Mouse (Mus musculus) embryonic facial prominence, embryonic 15.5 days (tissue): Measurements from ENCODE around the gene Ciapin1. TPM values are rescaled to one million over a fixed set of nuclear protein-coding genes. Genes with fewer than 3 reads are reported as not detected.
A peak's percentile ranks its signal among the peaks of the same experiment; 100 is the strongest.

Source experiments
- ATAC-seq: fragments of 200-750 bp; cut with Nextera tagmentation; 2 replicates; pipeline ENCODE4 v1.8.0; 2017; ENCODE audit warnings: low read depth, moderate TSS enrichment; ENCODE audit not compliant: insufficient number of reproducible peaks, low FRiP score, low TSS enrichment
- H3K27ac ChIP-seq: fragments of 300-500 bp; sonication (generic); replicated peaks from 2 replicates; pipeline ENCODE4 v1.5.1; 2015; ENCODE audit warnings: mild to moderate bottlenecking, inconsistent platforms
- H3K27me3 ChIP-seq: fragments of 300-500 bp; sonication (generic); 2 replicates; pipeline ENCODE4 v1.6.1; 2015; ENCODE audit warnings: inconsistent platforms
- H3K36me3 ChIP-seq: fragments of 300-500 bp; sonication (generic); 2 replicates; pipeline ENCODE4 v1.6.1; 2015; ENCODE audit warnings: mild to moderate bottlenecking, inconsistent platforms
- H3K4me1 ChIP-seq: fragments of 300-500 bp; sonication (generic); 2 replicates; pipeline ENCODE4 v1.6.1; 2015; ENCODE audit warnings: inconsistent platforms
- H3K4me2 ChIP-seq: fragments of 300-500 bp; sonication (generic); replicated peaks from 2 replicates; pipeline ENCODE4 v1.6.1; 2015; ENCODE audit warnings: mild to moderate bottlenecking, inconsistent platforms
- H3K4me3 ChIP-seq: fragments of 300-500 bp; sonication (generic); replicated peaks from 2 replicates; pipeline ENCODE4 v1.5.1; 2015; ENCODE audit warnings: mild to moderate bottlenecking, inconsistent platforms
- H3K9ac ChIP-seq: fragments of 300-500 bp; sonication (generic); 2 replicates; pipeline ENCODE4 v1.6.1; 2015; ENCODE audit warnings: inconsistent platforms
- H3K9me3 ChIP-seq: fragments of 300-500 bp; sonication (generic); replicated peaks from 2 replicates; pipeline ENCODE4 v1.6.1; 2016; ENCODE audit warnings: inconsistent platforms
- WGBS: fragments of 180-500 bp; shearing (Covaris S2); methylation state at CpG from one replicate; pipeline ENCODE4 v1.1.7; 2015; 5-methylcytosine and 5-hydroxymethylcytosine counted together
- polyA plus RNA-seq: library from polyadenylated mRNA; unstranded; fragments of >200 nt; fragmentation: Nextera tagmentation; extraction: Ambion mirVana; gene quantifications from 2 replicates; pipeline ENCODE4 v1.2.1, GENCODE M21; 2015

Ciapin1 gene
- polyA plus RNA-seq, 1 experiment from 2014 or later = 81.7 TPM

GRCm38 (mm10) chr8:94785247-94785985, 52.7 kb downstream of the Ciapin1 start:
- 58% methylated on average over 12 of the region's 12 CpGs for WGBS
- Histone ChIP-seq H3K4me3 (no peak overlapping the region), H3K9me3 (no peaks in the 10 kb centered on the region), H3K27ac (no peak overlapping the region), H3K36me3 (no peaks in the 10 kb centered on the region), H3K27me3 (no peaks in the 10 kb centered on the region), H3K4me2 (no peak overlapping the region), H3K4me1 (peaks cover 28% of the 10 kb centered on the region), H3K9ac (no peak overlapping the region)
- ATAC-seq = no peak

DNA sequence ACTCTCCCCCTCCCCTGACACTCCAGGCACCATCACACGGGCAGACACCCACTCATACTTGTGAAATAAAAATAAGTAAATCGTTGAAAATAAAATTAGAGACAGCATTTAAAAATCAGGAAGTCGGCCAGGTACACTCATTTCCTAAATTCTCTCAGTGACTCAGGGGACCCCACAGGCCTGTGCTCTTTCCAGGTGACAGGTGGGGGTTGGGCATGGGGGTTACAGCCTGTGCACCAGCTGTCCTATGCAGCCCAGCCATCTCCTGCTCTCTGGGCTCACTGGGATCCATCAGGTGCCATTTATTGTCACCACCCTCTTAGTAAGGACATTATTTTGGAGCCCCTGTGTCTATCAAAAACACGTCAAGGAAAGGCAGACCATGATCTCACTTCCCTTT, 54.3 kb downstream of the Ciapin1 start:
- Histone ChIP-seq H3K27ac (no peak overlapping the region), H3K27me3 (no peaks in the 10 kb centered on the region), H3K4me2 (no peak overlapping the region), H3K4me1 (peaks cover 30% of the 10 kb centered on the region), H3K4me3 (no peak overlapping the region), H3K9me3 (no peaks in the 10 kb centered on the region), H3K36me3 (no peaks in the 10 kb centered on the region), H3K9ac (no peak overlapping the region)
- no peak for ATAC-seq
- 49% methylated on average over 4 of the region's 4 CpGs for WGBS

- Histone ChIP-seq H3K27ac (no peak overlapping the region), H3K4me1 (peaks cover 35% of the 10 kb centered on the region), H3K27me3 (no peaks in the 10 kb centered on the region), H3K4me2 (no peak overlapping the region), H3K9me3 (no peaks in the 10 kb centered on the region), H3K9ac (no peak overlapping the region), H3K36me3 (no peaks in the 10 kb centered on the region), H3K4me3 (no peak overlapping the region)
- ATAC-seq = peak; percentile 36; the same call in 1 of the 2 replicates
- WGBS = 8% methylated on average over 11 of the region's 11 CpGs
Measured at GRCm38 (mm10) chr8:94781838-94782235, 56.3 kb downstream of the Ciapin1 start.

DNA sequence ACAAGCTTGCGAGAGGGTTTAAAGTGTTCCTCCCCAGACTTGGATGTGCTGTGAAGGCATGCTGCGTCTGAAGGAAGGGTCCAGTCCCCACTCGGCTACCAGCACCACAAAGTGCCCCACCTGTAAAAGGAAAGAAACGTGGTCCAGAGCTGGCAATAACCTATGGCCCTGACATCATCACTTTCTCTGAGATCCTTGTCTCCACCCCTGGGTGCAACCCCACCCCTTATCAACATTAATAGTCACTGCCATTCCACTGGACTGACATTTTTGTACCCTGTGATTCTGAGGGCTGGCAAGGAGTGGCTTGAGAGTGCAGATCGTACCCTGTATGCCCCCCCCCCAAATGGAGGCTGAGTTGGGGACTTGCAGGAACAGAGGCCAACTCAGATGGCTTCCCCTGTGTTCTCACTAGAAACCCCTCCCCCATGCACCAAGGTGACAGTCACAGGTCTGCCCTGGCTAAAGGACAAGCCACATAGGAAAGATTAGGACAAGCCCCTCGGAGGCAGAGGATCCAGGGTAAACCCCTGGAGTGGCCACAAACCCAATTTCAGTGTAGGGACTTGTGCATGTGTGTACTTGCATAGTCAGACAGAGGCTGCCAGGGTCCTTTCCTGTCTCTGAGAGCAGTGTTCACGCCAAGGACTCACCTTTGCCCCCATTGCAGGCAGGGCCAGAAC, 56.9 kb downstream of the Ciapin1 start:
- Histone ChIP-seq H3K4me3 (no peak overlapping the region), H3K4me1 (peaks cover 35% of the 10 kb centered on the region), H3K9ac (no peak overlapping the region), H3K27me3 (no peaks in the 10 kb centered on the region), H3K27ac (no peak overlapping the region), H3K36me3 (no peaks in the 10 kb centered on the region), H3K9me3 (no peaks in the 10 kb centered on the region), H3K4me2 (no peak overlapping the region)
- 57% methylated on average over 7 of the region's 7 CpGs for WGBS
- no peak for ATAC-seq

DNA sequence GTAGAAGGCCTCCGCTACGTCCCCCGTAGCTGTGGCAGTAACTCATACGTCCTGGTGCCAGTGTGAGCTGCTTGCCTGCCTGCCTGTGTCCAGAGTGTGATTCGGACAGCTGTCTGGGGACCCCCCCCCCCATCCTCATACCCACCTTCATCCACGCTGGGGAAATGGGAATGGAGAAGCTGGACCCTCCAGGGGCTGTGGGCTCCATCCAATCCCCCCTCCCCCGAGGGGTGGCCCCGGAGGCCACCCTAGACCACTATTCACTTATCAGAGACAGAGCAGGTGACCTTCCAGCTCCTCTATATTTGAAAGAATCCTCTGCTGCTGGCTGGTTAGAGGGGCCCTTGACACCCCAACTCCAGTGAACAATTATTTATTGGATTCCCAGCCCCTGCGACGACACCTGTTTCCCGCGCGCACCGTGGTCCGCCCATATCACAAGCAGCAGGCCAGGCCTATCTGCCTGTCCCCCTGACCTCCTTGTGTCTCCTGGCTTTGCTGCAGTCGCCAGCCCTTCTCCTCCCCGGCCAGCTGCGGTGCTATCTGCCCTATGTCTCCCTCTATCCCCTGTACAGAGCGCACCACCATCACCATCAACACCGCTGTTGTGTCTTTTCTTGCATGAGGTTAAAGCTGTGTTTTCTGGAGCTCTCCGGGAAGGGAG, 57.5 kb downstream of the Ciapin1 start:
- no peak overlapping the region for H3K4me3 ChIP-seq
- H3K4me1 ChIP-seq = peaks cover 35% of the 10 kb centered on the region
- no peaks in the 10 kb centered on the region for H3K27me3 ChIP-seq
- H3K4me2 ChIP-seq = no peak overlapping the region
- H3K9me3 ChIP-seq = no peaks in the 10 kb centered on the region
- WGBS = 83% methylated on average over 21 of the region's 21 CpGs
- H3K27ac ChIP-seq = no peak overlapping the region
- no peak for ATAC-seq
- H3K9ac ChIP-seq = no peak overlapping the region
- H3K36me3 ChIP-seq = no peaks in the 10 kb centered on the region

DNA sequence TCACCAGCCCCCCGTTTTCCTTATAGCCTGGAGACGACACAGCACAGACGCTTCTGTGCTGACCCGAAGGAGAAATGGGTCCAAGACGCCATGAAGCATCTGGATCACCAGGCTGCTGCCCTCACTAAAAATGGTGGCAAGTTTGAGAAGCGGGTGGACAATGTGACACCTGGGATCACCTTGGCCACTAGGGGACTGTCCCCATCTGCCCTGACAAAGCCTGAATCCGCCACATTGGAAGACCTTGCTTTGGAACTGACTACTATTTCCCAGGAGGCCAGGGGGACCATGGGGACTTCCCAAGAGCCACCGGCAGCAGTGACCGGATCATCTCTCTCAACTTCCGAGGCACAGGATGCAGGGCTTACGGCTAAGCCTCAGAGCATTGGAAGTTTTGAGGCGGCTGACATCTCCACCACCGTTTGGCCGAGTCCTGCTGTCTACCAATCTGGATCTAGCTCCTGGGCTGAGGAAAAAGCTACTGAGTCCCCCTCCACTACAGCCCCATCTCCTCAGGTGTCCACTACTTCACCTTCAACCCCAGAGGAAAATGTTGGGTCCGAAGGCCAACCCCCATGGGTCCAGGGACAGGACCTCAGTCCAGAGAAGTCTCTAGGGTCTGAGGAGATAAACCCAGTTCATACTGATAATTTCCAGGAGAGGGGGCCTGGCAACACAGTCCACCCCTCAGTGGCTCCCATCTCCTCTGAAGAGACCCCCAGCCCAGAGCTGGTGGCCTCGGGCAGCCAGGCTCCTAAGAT, 58.4 kb downstream of the Ciapin1 start:
- H3K9me3 ChIP-seq = no peaks in the 10 kb centered on the region
- WGBS = 91% methylated on average over 16 of the region's 16 CpGs
- no peak overlapping the region for H3K9ac ChIP-seq
- H3K27ac ChIP-seq = no peak overlapping the region
- H3K4me2 ChIP-seq = no peak overlapping the region
- no peaks in the 10 kb centered on the region for H3K36me3 ChIP-seq
- no peaks in the 10 kb centered on the region for H3K27me3 ChIP-seq
- H3K4me1 ChIP-seq = peaks cover 31% of the 10 kb centered on the region
- no peak overlapping the region for H3K4me3 ChIP-seq
- ATAC-seq = no peak

GRCm38 (mm10) chr8:94778895-94779533, 59.1 kb downstream of the Ciapin1 start:
- Histone ChIP-seq H3K4me1 (peaks cover 30% of the 10 kb centered on the region), H3K4me2 (no peak overlapping the region), H3K9me3 (no peaks in the 10 kb centered on the region), H3K4me3 (no peak overlapping the region), H3K36me3 (no peaks in the 10 kb centered on the region), H3K27me3 (0 out of 2 replicates have a peak, but pooled peaks cover 2% of the 10 kb centered on the region), H3K9ac (no peak overlapping the region), H3K27ac (no peak overlapping the region)
- 58% methylated on average over 10 of the region's 10 CpGs for WGBS
- ATAC-seq = no peak

- H3K4me3 ChIP-seq = no peak overlapping the region
- H3K4me1 ChIP-seq = peaks cover 35% of the 10 kb centered on the region
- H3K4me2 ChIP-seq = no peak overlapping the region
- H3K9ac ChIP-seq = no peak overlapping the region
- 32% methylated on average over 5 of the region's 5 CpGs for WGBS
- no peak overlapping the region for H3K27ac ChIP-seq
- no peaks in the 10 kb centered on the region for H3K36me3 ChIP-seq
- H3K9me3 ChIP-seq = no peaks in the 10 kb centered on the region
- H3K27me3 ChIP-seq = 0 out of 2 replicates have a peak, but pooled peaks cover 2% of the 10 kb centered on the region
- no peak; the same call in 1 of the 2 replicates for ATAC-seq
Measured at GRCm38 (mm10) chr8:94778473-94778872, 59.7 kb downstream of the Ciapin1 start.

- Histone ChIP-seq H3K36me3 (no peaks in the 10 kb centered on the region), H3K27ac (no peak overlapping the region), H3K27me3 (peaks cover 5% of the 10 kb centered on the region; the same call in 1 of the 2 replicates), H3K4me3 (no peak overlapping the region), H3K4me2 (no peak overlapping the region), H3K4me1 (peaks cover 39% of the 10 kb centered on the region), H3K9me3 (no peaks in the 10 kb centered on the region), H3K9ac (no peak overlapping the region)
- no peak for ATAC-seq
- 62% methylated on average over 10 of the region's 10 CpGs for WGBS
Measured at GRCm38 (mm10) chr8:94778036-94778435, 60.1 kb downstream of the Ciapin1 start.

DNA sequence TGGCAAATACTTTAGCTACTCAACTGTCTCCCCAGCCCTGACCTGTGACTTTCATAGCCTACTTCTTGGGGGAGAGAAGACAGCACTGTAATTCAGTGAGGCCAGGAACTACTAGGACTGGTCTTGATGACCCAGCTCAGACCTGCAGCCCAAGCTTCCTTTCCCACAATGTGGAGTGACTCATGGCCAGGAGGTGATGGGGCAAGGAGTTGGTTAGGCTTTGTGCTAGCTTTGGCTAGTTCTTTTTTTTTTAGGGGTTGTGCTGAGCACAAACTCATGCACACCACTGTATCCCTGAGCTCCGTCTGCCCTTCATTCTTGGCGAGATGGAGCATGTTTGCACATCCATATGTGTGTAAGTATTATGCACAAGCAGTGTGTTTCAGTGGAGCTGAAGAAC, 61.8 kb downstream of the Ciapin1 start:
- Histone ChIP-seq H3K4me2 (no peak overlapping the region), H3K27ac (no peak overlapping the region), H3K4me3 (no peak overlapping the region), H3K36me3 (no peaks in the 10 kb centered on the region), H3K9me3 (no peaks in the 10 kb centered on the region), H3K4me1 (peaks cover 49% of the 10 kb centered on the region), H3K9ac (no peak overlapping the region), H3K27me3 (peaks cover 18% of the 10 kb centered on the region)
- ATAC-seq = no peak
- WGBS = 81% methylated on average over 2 of the region's 2 CpGs
